Mouse (Mus musculus): ENCODE data around the gene Thsd7b.

DNA sequence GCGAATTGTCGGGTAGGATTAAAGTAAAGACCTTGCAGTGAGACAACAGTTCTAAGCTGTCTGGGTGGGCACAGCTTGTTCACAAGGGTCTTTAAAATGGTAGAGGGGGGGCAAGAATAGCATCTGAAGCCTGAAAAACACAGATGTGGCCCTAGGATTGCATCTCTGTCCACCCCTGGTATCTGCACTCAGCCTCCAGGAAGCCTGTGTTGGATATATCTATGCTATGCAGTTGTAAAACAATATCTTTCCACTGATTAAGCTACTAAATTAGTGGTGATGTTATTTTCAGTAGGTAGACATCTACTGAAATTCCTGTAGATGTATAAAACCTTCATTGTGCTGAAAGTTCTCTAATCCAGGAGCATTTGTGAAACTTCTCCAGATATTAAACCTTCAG lies 840.4 kb downstream of the Thsd7b start:
- TF ChIP-seq GATA1 (IDR thresholded peaks at IDR 0.05; ENCODE audit: borderline replicate concordance, low read length) (no peak), FLI1 (IDR thresholded peaks at IDR 0.05; ENCODE audit: low read length) (no peak)
